Mouse (Mus musculus) small intestine, adult 2 months (tissue): ENCODE results near the gene Osmr.

ENCODE experiments used
- CTCF ChIP-seq: fragments of 200-500 bp; IDR thresholded peaks from 2 replicates; pipeline ENCODE4 v1.5.1; 2012; ENCODE audit warnings: low read depth, mild to moderate bottlenecking, control low read depth, inconsistent platforms, low read length, moderate library complexity, mixed read lengths; ENCODE audit not compliant: insufficient replicate concordance, insufficient read length; ENCODE audit errors: extremely low read depth
- POLR2A ChIP-seq: fragments of 200-500 bp; IDR thresholded peaks from 2 replicates; pipeline ENCODE4 v1.6.1; 2012; ENCODE audit warnings: low read depth, mild to moderate bottlenecking, control low read depth, inconsistent platforms, low read length, moderate library complexity

- no peak for TF ChIP-seq CTCF
- no peak for TF ChIP-seq POLR2A
Observed at GRCm38 (mm10) chr15:6881211-6881610, 6.4 kb upstream of the Osmr start.
